Comparison of ENCODE assay signal across 10 mouse cellular contexts in genomic region chr2:167173051-167173875, GRCm38 (mm10). TPM values are rescaled to one million over a fixed set of nuclear protein-coding genes. Genes with fewer than 3 reads are reported as not detected.
DNase-seq lines count a peak whose midpoint lies in the region; ATAC-seq and TF ChIP-seq lines count a peak whose summit lies in the region.
"Had no signal": no experiment of that assay in that cellular context is flagged by ENCODE, and none has a peak within 500 bp of the region (broad histone marks: within the 10 kb centered on the region; RNA-seq: fewer than 3 reads in every experiment).

No protein-coding gene starts in this region.

- no peaks in the 10 kb centered on the region for H3K9me3 ChIP-seq in MEL (replicated peaks; ENCODE audit: insufficient read depth, low read length)
- no peaks in the 10 kb centered on the region for H3K9me3 ChIP-seq in lung, embryonic 15.5 days
- H3K9me3 ChIP-seq in forebrain, embryonic 12.5 days, result no peaks in the 10 kb centered on the region

- H3K79me2 ChIP-seq in MEL (ENCODE audit: control insufficient read depth, insufficient read depth, low read length, poor library complexity), result no peaks in the 10 kb centered on the region

- H3K9ac ChIP-seq in MEL (ENCODE audit: control insufficient read depth, low read depth, low read length, poor library complexity, severe bottlenecking), result no peak overlapping the region
- H3K9ac ChIP-seq in lung, embryonic 15.5 days, result no peak overlapping the region
- no peak overlapping the region for H3K9ac ChIP-seq in forebrain, embryonic 12.5 days

- no peak for TF ChIP-seq CTCF in MEL (IDR thresholded peaks at IDR 0.05 in 2 of 3, conservative IDR thresholded peaks at IDR 0.05 in 1 of 3; ENCODE audit: control insufficient read depth in 1 of 3, insufficient read depth in 1 of 3, low read depth in 2 of 3, low read length in 3 of 3, poor library complexity in 1 of 3, severe bottlenecking in 1 of 3)

- TF ChIP-seq POLR2A in MEL (IDR thresholded peaks at IDR 0.05; ENCODE audit: control insufficient read depth in 1 of 2, insufficient read depth in 1 of 2, low read depth in 1 of 2, low read length in 2 of 2, poor library complexity in 1 of 2), result no peak

- no peak for TF ChIP-seq RAD21 in MEL (IDR thresholded peaks at IDR 0.05; ENCODE audit: low read depth, low read length)

- no peak overlapping the region for H3K4me3 ChIP-seq in MEL (ENCODE audit: control insufficient read depth in 1 of 2, insufficient read depth in 1 of 2, low read depth in 2 of 2, low read length in 2 of 2)
- H3K4me3 ChIP-seq in lung, embryonic 15.5 days, result no peak overlapping the region
- no peak overlapping the region for H3K4me3 ChIP-seq in forebrain, embryonic 12.5 days (replicated peaks)

- H3K36me3 ChIP-seq in MEL (ENCODE audit: control insufficient read depth in 1 of 2, insufficient read depth in 2 of 2, low read length in 2 of 2), result peaks cover 0 to 3% of the 10 kb centered on the region in 2 experiments; a peak in 2 of 4 replicates
- no peaks in the 10 kb centered on the region for H3K36me3 ChIP-seq in lung, embryonic 15.5 days
- H3K36me3 ChIP-seq in forebrain, embryonic 12.5 days (replicated peaks), result no peaks in the 10 kb centered on the region

- H3K27ac ChIP-seq in MEL (ENCODE audit: control insufficient read depth, low read depth, low read length), result no peak overlapping the region
- peak overlapping the region; percentile 35; the same call in 1 of the 2 replicates for H3K27ac ChIP-seq in lung, embryonic 15.5 days
- no peak overlapping the region for H3K27ac ChIP-seq in forebrain, embryonic 12.5 days

- TF ChIP-seq EP300 in MEL (IDR thresholded peaks at IDR 0.05; ENCODE audit: low read depth in 1 of 2, low read length in 2 of 2), result no peak

- DNase-seq in MEL (ENCODE audit: low read depth, low spot score) (no peak), ZHBTc4 (ENCODE audit: low read depth, low spot score) (peak; percentile 44)
- DNase-seq in heart, postnatal 36 days, result peak; percentile 57
- DNase-seq in layer of hippocampus, postnatal 14 days (ENCODE audit: low spot score in 2 of 2), result no peak
- DNase-seq in layer of hippocampus, adult 18-20 months (ENCODE audit: low spot score in 2 of 2), result no peak

- WGBS in lung, embryonic 15.5 days, result 60% methylated on average over 5 of the region's 5 CpGs
- 78% methylated on average over 5 of the region's 5 CpGs for WGBS in forebrain, embryonic 12.5 days

- intact Hi-C loops in heart, postnatal 36 days (cut with DNase I), result no loop called here

- H3K27me3 ChIP-seq in MEL (ENCODE audit: control insufficient read depth in 1 of 2, insufficient read depth in 2 of 2, low read length in 2 of 2), result no peaks in the 10 kb centered on the region; a peak in 2 of 4 replicates
- H3K27me3 ChIP-seq in lung, embryonic 15.5 days, result no peaks in the 10 kb centered on the region
- H3K27me3 ChIP-seq in forebrain, embryonic 12.5 days, result no peaks in the 10 kb centered on the region
- H3K27me3 ChIP-seq: Patski had no signal

- H3K4me1 ChIP-seq in MEL (ENCODE audit: control insufficient read depth in 1 of 2, insufficient read depth in 2 of 2, low read length in 2 of 2), result peaks cover 0 to 10% of the 10 kb centered on the region in 2 experiments; a peak in 1 of 4 replicates
- H3K4me1 ChIP-seq in lung, embryonic 15.5 days, result 0 out of 2 replicates have a peak, but pooled peaks cover under 1% of the 10 kb centered on the region
- no peaks in the 10 kb centered on the region; the same call in 1 of the 2 replicates for H3K4me1 ChIP-seq in forebrain, embryonic 12.5 days

- peak; percentile 56 for ATAC-seq in lung, embryonic 15.5 days (ENCODE audit: borderline replicate concordance, extremely low read depth, low FRiP score, low TSS enrichment)
- ATAC-seq in forebrain, embryonic 12.5 days (ENCODE audit: low FRiP score), result no peak
- ATAC-seq: inflammation-experienced regulatory T-cells, adult 6 months; Patski had no signal

- no peak overlapping the region for H3K4me2 ChIP-seq in lung, embryonic 15.5 days
- H3K4me2 ChIP-seq in forebrain, embryonic 12.5 days, result no peak overlapping the region
- H3K4me2 ChIP-seq: liver, embryonic 11.5 days had no signal

TF ChIP-seq in MEL, 35 proteins besides CTCF, POLR2A, EP300 and RAD21:
- TF ChIP-seq ZKSCAN1 (IDR thresholded peaks at IDR 0.05; ENCODE audit: low read depth, low read length) (peak; percentile 77), MYB (IDR thresholded peaks at IDR 0.05; ENCODE audit: low read depth, low read length) (no peak)

RNA-seq across cellular contexts. Expression of gene Kcnb1, which starts 16.7 kb away (rescaled TPM):
- 0.39 and 0.69 TPM in 2 replicates for total RNA-seq in MEL (2012; rRNA removed)
- 1 to 10 TPM in 1 of 2 experiments, not detected in 1; 3.6 TPM for polyA plus RNA-seq in MEL (2012; ENCODE audit: insufficient read depth in 1 of 2, insufficient read length in 2 of 2, low read depth in 1 of 2, low replicate concordance in 2 of 2, missing spikeins in 1 of 2)
- total RNA-seq in heart, postnatal 36 days (2021), result 10 to 100 TPM; 39.2 to 51.7 TPM
- polyA plus RNA-seq in lung, embryonic 15.5 days (2015; fragmentation: Nextera tagmentation; extraction: Ambion mirVana), result 0.25 and 0.31 TPM in 2 replicates
- 1.3 and 1.8 TPM in 2 replicates for polyA plus RNA-seq in forebrain, embryonic 12.5 days (2016; fragmentation: Nextera tagmentation; extraction: Ambion mirVana)
- 10 to 100 TPM; 62.0 to 69.6 TPM for total RNA-seq in layer of hippocampus, postnatal 14 days (2021)
- 100 to 1,000 TPM; 112 to 119 TPM for total RNA-seq in layer of hippocampus, adult 18-20 months (2021)

Comparison
In these comparisons a context has a peak if more than half of its experiments do, and no peak if none do; other contexts are left out.
1. DNase-seq: peak in ZHBTc4 (single experiment) and heart, postnatal 36 days (2 of 2); none in MEL (single experiment), layer of hippocampus, postnatal 14 days (0 of 2) and layer of hippocampus, adult 18-20 months (0 of 2).
2. RNA of gene Kcnb1, which starts 16.7 kb away (total RNA-seq): 112 to 119 TPM in layer of hippocampus, adult 18-20 months, 62.0 to 69.6 TPM in layer of hippocampus, postnatal 14 days and 39.2 to 51.7 TPM in heart, postnatal 36 days; 0.39 to 0.69 TPM in MEL; every median in the first group is over 10 times any median in the second.